Mouse (Mus musculus) brain, embryonic 14.5 days (tissue): ENCODE measurements at regions not wholly inside any gene's neighbourhood (a gene's known extent, or its start where the extent isn't known, plus 50 kb on each side); places are given as distances from the start of the nearest gene placed in this dataset.

Experiments used
- CTCF ChIP-seq: fragments of 200-500 bp; IDR thresholded peaks from 2 replicates; pipeline ENCODE4 v1.5.1; 2012; ENCODE audit warnings: inconsistent platforms, mild to moderate bottlenecking, moderate library complexity, borderline replicate concordance; ENCODE audit not compliant: insufficient read depth, insufficient read length; ENCODE audit errors: extremely low read depth
- POLR2A ChIP-seq: fragments of 200-500 bp; IDR thresholded peaks from 2 replicates; pipeline ENCODE4 v1.6.1; 2012; ENCODE audit warnings: mild to moderate bottlenecking, inconsistent platforms, borderline replicate concordance; ENCODE audit not compliant: poor library complexity, insufficient read depth, insufficient read length, severe bottlenecking; ENCODE audit errors: extremely low read depth

GRCm38 (mm10) chr11:18631570-18631969, 387.2 kb downstream of the Meis1 start:
- TF ChIP-seq CTCF = no peak
- TF ChIP-seq POLR2A = no peak
